Mouse (Mus musculus) forebrain, embryonic 12.5 days (tissue): Measurements from ENCODE around the gene Hdac4. TPM values are rescaled to one million over a fixed set of nuclear protein-coding genes. Genes with fewer than 3 reads are reported as not detected.

Source experiments
- ATAC-seq: fragments of 200-750 bp; cut with Nextera tagmentation; 2 replicates; pipeline ENCODE4 v1.8.0; 2017; ENCODE audit warnings: moderate TSS enrichment; ENCODE audit not compliant: low FRiP score
- H3K27ac ChIP-seq: fragments of 300-500 bp; sonication (generic); 2 replicates; pipeline ENCODE4 v1.5.1; 2016; ENCODE audit warnings: mild to moderate bottlenecking
- H3K27me3 ChIP-seq: fragments of 300-500 bp; sonication (generic); 2 replicates; pipeline ENCODE4 v1.6.1; 2016; ENCODE audit warnings: mild to moderate bottlenecking
- H3K36me3 ChIP-seq: fragments of 300-500 bp; sonication (generic); replicated peaks from 2 replicates; pipeline ENCODE4 v1.6.1; 2016; ENCODE audit warnings: mild to moderate bottlenecking
- H3K4me1 ChIP-seq: fragments of 300-500 bp; sonication (generic); 2 replicates; pipeline ENCODE4 v1.6.1; 2016
- H3K4me2 ChIP-seq: fragments of 300-500 bp; sonication (generic); 2 replicates; pipeline ENCODE4 v1.6.1; 2016; ENCODE audit warnings: mild to moderate bottlenecking, moderate library complexity
- H3K4me3 ChIP-seq: fragments of 300-500 bp; sonication (generic); replicated peaks from 2 replicates; pipeline ENCODE4 v1.5.1; 2016; ENCODE audit warnings: mild to moderate bottlenecking
- H3K9ac ChIP-seq: fragments of 300-500 bp; sonication (generic); 2 replicates; pipeline ENCODE4 v1.6.1; 2016; ENCODE audit warnings: mild to moderate bottlenecking
- H3K9me3 ChIP-seq: fragments of 300-500 bp; sonication (generic); 2 replicates; pipeline ENCODE4 v1.6.1; 2016
- WGBS: fragments of 180-500 bp; shearing (Covaris S2); methylation state at CpG from one replicate; pipeline ENCODE4 v1.1.7; 2016; 5-methylcytosine and 5-hydroxymethylcytosine counted together
- polyA plus RNA-seq: library from polyadenylated mRNA; unstranded; fragments of >200 nt; fragmentation: Nextera tagmentation; extraction: Ambion mirVana; gene quantifications from 2 replicates; pipeline ENCODE4 v1.2.1, GENCODE M21; 2016

Hdac4 gene
- polyA plus RNA-seq, 1 experiment from 2014 or later = 24.8 TPM

DNA sequence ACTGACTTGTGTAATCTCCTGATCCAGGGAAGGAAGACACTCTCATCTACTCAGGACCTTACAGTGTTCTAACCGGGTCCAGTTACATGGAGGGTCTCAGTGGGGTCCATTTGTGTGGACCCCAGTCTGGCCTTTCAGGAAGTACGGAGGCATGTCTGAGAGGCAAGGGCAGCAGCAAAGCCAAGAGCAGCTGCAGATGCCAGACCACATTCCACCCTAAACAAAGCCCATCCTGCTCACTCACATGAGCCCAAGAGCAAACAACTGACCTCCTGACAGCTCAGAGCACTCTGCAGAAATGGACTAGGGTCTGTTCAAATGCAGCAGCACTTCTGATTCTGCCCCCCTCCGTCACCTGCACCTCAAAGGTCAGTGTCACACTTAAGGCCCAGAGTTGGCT, 18.3 kb downstream of the Hdac4 start:
- Histone ChIP-seq H3K9me3 (no peaks in the 10 kb centered on the region), H3K4me2 (peak overlapping the region; percentile 72), H3K9ac (0 out of 2 replicates have a peak overlapping the region, but pooled peaks have one; percentile 9), H3K4me1 (peaks cover 50% of the 10 kb centered on the region), H3K36me3 (no peaks in the 10 kb centered on the region), H3K27ac (no peak overlapping the region), H3K4me3 (no peak overlapping the region), H3K27me3 (no peaks in the 10 kb centered on the region)
- ATAC-seq = no peak
- WGBS = 60% methylated on average over 3 of the region's 3 CpGs

DNA sequence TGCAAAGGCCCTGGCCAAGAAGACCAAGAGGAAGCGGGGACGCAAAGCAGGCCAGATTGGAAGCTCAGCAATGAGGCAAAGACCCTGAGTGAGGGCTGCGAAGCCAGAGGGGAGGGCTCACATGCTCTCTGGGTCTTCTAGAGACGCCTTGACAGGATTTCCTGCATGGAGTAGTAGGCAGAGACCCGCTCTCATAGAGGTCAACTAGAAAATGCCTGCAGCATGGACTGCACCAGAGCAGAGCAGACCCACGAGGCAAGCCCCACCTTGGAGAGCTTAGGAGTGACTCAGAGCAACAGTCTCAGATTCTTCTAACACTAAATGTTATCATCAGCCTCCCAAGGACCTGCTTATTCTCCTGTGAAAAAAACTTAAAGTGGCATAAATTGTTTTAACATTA, 20.2 kb downstream of the Hdac4 start:
- Histone ChIP-seq H3K4me1 (peaks cover 42% of the 10 kb centered on the region), H3K27ac (no peak overlapping the region), H3K27me3 (no peaks in the 10 kb centered on the region), H3K9ac (no peak overlapping the region), H3K4me3 (no peak overlapping the region), H3K4me2 (no peak overlapping the region), H3K36me3 (no peaks in the 10 kb centered on the region), H3K9me3 (no peaks in the 10 kb centered on the region)
- 85% methylated on average over 6 of the region's 6 CpGs for WGBS
- no peak for ATAC-seq

DNA sequence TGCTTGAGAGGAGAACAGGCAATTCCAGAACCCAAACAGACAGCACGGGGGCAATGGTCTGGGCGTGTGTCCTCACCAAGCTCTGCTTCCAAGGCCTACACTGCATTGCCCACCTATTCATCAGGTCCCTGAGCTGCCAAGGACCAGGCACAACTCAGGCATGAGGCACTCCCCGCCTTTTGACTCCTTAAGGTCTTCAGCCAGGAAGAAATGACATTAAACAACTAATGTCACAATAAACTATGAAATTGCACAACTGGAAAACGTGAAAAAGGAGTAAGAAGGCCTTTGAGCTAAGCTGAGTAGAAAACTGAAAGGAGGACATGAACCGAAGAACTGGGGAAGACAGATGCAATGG, 20.6 kb downstream of the Hdac4 start:
- Histone ChIP-seq H3K4me1 (peaks cover 42% of the 10 kb centered on the region), H3K9ac (no peak overlapping the region), H3K27ac (no peak overlapping the region), H3K27me3 (no peaks in the 10 kb centered on the region), H3K36me3 (no peaks in the 10 kb centered on the region), H3K4me3 (no peak overlapping the region), H3K9me3 (no peaks in the 10 kb centered on the region), H3K4me2 (no peak overlapping the region)
- WGBS = 82% methylated on average over 5 of the region's 5 CpGs
- no peak for ATAC-seq

DNA sequence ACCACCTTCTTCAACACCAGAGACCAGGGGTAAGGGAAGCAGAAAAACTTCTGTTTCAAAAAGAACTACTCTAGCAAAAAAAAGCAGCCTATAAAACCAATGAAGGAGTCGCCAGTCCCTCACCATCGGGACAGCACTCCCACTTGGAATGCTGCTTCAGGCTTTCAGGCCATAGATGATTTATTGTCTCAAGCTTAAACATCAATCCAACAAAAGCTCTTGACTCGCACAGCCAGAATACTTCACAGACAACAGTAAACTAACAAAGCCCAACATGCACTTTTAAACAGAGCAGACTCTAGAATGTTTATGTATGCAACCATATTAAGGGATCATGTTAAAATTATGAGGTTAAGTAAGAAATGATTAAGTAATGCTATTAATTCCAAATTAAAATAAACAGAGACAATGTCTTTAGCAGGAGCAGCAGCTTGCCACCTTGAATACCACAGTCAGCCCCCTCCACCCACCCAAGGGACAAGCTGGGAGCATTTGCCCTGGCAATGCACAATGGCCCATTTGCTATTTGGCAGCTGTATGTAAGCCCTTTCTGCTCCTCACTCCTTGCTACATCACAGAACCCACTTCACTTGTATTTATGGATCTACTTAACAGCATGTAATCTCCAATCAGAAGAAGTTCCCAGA, 21.1 kb downstream of the Hdac4 start:
- Histone ChIP-seq H3K4me1 (peaks cover 42% of the 10 kb centered on the region), H3K9me3 (no peaks in the 10 kb centered on the region), H3K9ac (no peak overlapping the region), H3K4me3 (no peak overlapping the region), H3K36me3 (no peaks in the 10 kb centered on the region), H3K4me2 (no peak overlapping the region), H3K27ac (no peak overlapping the region), H3K27me3 (no peaks in the 10 kb centered on the region)
- WGBS = 50% methylated on average over 3 of the region's 3 CpGs
- ATAC-seq = no peak

DNA sequence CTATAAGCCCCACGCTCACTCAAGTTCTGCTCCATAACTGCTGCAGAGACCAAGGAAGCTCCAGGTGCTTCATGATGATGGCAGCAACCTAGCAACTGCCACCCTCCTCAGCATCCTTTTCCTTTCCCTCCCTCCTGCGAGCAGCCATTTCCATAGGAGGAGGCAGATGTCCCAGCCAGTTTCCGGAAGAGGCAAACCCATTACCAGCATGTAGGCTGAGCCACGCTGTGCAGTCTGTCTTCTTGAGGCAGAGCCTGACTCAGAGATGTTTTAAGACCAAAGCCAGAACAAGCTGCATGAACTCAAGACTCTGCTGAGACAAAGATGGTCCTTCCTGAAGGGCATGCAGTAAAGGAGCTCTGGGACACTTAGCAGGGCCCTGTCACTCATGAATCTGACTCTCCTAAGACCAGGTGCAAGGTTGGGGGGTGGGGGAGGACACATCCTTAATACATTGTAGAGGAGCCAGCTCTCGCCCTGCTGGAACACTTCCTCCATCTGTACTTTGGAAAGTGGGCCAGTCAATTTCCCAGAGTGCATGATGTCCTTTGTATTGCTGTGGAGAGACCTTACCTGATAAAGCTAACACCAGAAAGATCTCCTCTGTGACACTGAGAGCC, 24.8 kb downstream of the Hdac4 start:
- no peak for ATAC-seq
- Histone ChIP-seq H3K27ac (no peak overlapping the region), H3K9ac (no peak overlapping the region), H3K4me2 (no peak overlapping the region), H3K27me3 (no peaks in the 10 kb centered on the region), H3K36me3 (no peaks in the 10 kb centered on the region), H3K9me3 (no peaks in the 10 kb centered on the region), H3K4me1 (peaks cover 23% of the 10 kb centered on the region), H3K4me3 (no peak overlapping the region)
- 88% methylated on average over 5 of the region's 5 CpGs for WGBS

GRCm38 (mm10) chr1:92169776-92170055, 25.8 kb downstream of the Hdac4 start:
- H3K27ac ChIP-seq = no peak overlapping the region
- H3K36me3 ChIP-seq = no peaks in the 10 kb centered on the region
- H3K4me1 ChIP-seq = peaks cover 23% of the 10 kb centered on the region
- no peaks in the 10 kb centered on the region for H3K9me3 ChIP-seq
- no peak for ATAC-seq
- no peak overlapping the region for H3K4me3 ChIP-seq
- H3K4me2 ChIP-seq = no peak overlapping the region
- H3K9ac ChIP-seq = no peak overlapping the region
- no peaks in the 10 kb centered on the region for H3K27me3 ChIP-seq

DNA sequence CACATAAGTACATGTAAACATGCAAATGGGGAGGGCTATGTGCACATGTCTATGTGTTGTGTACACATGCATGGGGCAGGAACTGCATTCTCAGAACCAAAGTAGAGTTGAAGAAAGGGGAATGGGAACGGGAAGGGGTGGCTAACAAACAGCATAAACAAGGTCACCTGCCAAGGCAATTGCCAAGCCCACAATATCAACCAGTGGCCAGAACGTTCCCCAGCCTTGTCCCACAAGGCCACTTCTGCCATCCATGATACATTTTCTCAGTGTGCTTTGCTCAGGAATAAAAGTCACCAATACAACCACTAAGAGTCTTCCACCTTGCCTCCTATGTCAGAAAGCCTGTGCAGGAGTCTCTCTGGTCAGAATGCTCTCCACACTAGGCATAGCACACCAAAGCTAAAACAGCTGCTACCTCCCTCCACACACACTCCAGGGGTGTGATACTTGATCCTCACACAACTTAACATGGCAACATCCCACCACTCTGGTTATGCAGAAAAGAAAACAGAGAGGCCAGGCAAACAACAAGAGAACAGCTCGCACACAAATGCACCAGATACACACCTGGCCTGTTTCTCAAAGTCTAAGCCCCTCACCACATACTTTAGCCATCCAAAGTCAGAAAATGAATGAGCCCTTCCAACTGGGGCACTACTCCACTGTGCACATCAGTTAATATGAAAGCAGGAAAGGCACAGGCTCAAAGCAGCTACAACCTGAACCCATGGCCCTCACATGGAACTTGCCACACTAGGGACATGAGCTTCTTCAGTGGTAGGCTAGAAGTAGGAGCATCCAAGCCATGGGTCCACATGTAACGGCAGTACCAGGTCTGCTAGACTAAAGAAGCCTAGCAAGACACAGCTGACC, 26.4 kb downstream of the Hdac4 start:
- H3K9me3 ChIP-seq = no peaks in the 10 kb centered on the region

GRCm38 (mm10) chr1:92163932-92164331, 31.6 kb downstream of the Hdac4 start:
- Histone ChIP-seq H3K9ac (no peak overlapping the region), H3K4me1 (peaks cover 19% of the 10 kb centered on the region), H3K27ac (no peak overlapping the region), H3K4me2 (no peak overlapping the region), H3K36me3 (peaks cover 8% of the 10 kb centered on the region; the same call in 1 of the 2 replicates), H3K4me3 (no peak overlapping the region), H3K9me3 (no peaks in the 10 kb centered on the region), H3K27me3 (no peaks in the 10 kb centered on the region)
- WGBS = 88% methylated on average over 1 of the region's 1 CpGs
- ATAC-seq = no peak

More for the DNA sequence above, 26.4 kb downstream of the Hdac4 start:
- H3K4me2 ChIP-seq = no peak overlapping the region
- no peak overlapping the region for H3K27ac ChIP-seq
- H3K9ac ChIP-seq = no peak overlapping the region
- peaks cover 21% of the 10 kb centered on the region for H3K4me1 ChIP-seq
- no peaks in the 10 kb centered on the region for H3K27me3 ChIP-seq
- no peak for ATAC-seq
- 89% methylated on average over 4 of the region's 4 CpGs for WGBS
- H3K4me3 ChIP-seq = no peak overlapping the region
- H3K36me3 ChIP-seq = no peaks in the 10 kb centered on the region

GRCm38 (mm10) chr1:92159804-92160203, 35.7 kb downstream of the Hdac4 start:
- Histone ChIP-seq H3K9me3 (no peaks in the 10 kb centered on the region), H3K9ac (no peak overlapping the region), H3K4me2 (no peak overlapping the region), H3K27ac (no peak overlapping the region), H3K4me3 (no peak overlapping the region), H3K27me3 (no peaks in the 10 kb centered on the region), H3K4me1 (peaks cover 7% of the 10 kb centered on the region; the same call in 1 of the 2 replicates), H3K36me3 (peaks cover 8% of the 10 kb centered on the region; the same call in 1 of the 2 replicates)
- no peak for ATAC-seq
- 93% methylated on average over 4 of the region's 4 CpGs for WGBS

- Histone ChIP-seq H3K4me3 (no peak overlapping the region), H3K27me3 (no peaks in the 10 kb centered on the region), H3K36me3 (peaks cover 4% of the 10 kb centered on the region), H3K9ac (no peak overlapping the region), H3K4me1 (peaks cover under 1% of the 10 kb centered on the region), H3K27ac (no peak overlapping the region), H3K4me2 (no peak overlapping the region), H3K9me3 (no peaks in the 10 kb centered on the region)
- 80% methylated on average over 1 of the region's 1 CpGs for WGBS
- no peak for ATAC-seq
Observed at GRCm38 (mm10) chr1:92150201-92150600, 45.3 kb downstream of the Hdac4 start.

DNA sequence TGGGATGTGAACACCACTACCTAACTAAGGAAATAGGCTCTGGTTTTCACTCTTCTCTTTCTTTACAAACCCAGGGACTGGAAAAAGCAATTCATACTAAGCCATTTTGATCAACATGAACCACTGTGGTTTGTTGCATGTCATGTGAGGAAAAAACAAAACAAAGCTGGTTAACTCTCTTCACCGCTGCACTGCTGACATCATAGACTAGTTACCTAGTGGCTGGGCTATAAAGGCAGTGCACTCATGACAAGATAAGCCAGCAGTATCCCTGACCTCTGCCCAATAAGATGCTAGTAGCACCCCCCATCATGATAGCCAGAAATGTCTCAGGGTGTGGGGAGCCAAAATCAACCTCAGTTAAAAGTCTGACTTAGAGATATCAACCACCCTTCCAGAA, 47.0 kb downstream of the Hdac4 start:
- no peaks in the 10 kb centered on the region for H3K9me3 ChIP-seq
- H3K4me3 ChIP-seq = no peak overlapping the region
- H3K27me3 ChIP-seq = no peaks in the 10 kb centered on the region
- H3K27ac ChIP-seq = no peak overlapping the region
- H3K4me1 ChIP-seq = peaks cover 11% of the 10 kb centered on the region
- H3K9ac ChIP-seq = no peak overlapping the region
- H3K4me2 ChIP-seq = no peak overlapping the region
- ATAC-seq = no peak
- 93% methylated on average over 1 of the region's 1 CpGs for WGBS
- H3K36me3 ChIP-seq = peaks cover 4% of the 10 kb centered on the region

- H3K4me3 ChIP-seq = no peak overlapping the region
- no peaks in the 10 kb centered on the region for H3K27me3 ChIP-seq
- WGBS = 84% methylated on average over 6 of the region's 6 CpGs
- H3K27ac ChIP-seq = no peak overlapping the region
- H3K9ac ChIP-seq = no peak overlapping the region
- peaks cover 15% of the 10 kb centered on the region for H3K4me1 ChIP-seq
- ATAC-seq = no peak
- peaks cover 4% of the 10 kb centered on the region for H3K36me3 ChIP-seq
- H3K4me2 ChIP-seq = no peak overlapping the region
- no peaks in the 10 kb centered on the region for H3K9me3 ChIP-seq
Observed at GRCm38 (mm10) chr1:92144868-92145534, 50.5 kb downstream of the Hdac4 start.
